Mouse (Mus musculus): ENCODE results near the gene Lysmd2. TPM values are rescaled to one million over a fixed set of nuclear protein-coding genes. Genes with fewer than 3 reads are reported as not detected.

Lysmd2 gene
- total RNA-seq, 2 experiments from 2014 or later: 56.9 to 57.2 TPM

Other genes with a start within 250 kb of the Lysmd2 start
- gene Mapk6, start 215.7 kb upstream of the Lysmd2 start, total RNA-seq (2021): 10 to 100 TPM; 40.6 to 42.1 TPM
- 10 to 100 TPM; 23.6 to 23.7 TPM for gene Leo1, start 184.2 kb upstream of the Lysmd2 start, total RNA-seq (2021)
- gene Tmod3, start 66.1 kb upstream of the Lysmd2 start, total RNA-seq (2021): 10 to 100 TPM; 51.5 to 61.4 TPM
- 100 to 1,000 TPM; 420 to 434 TPM for gene Tmod2, start 14.4 kb upstream of the Lysmd2 start, total RNA-seq (2021)
- gene Scg3, start 58.3 kb downstream of the Lysmd2 start, total RNA-seq (2021): 100 to 1,000 TPM; 317 to 325 TPM
- gene Bmp5, start 149.6 kb downstream of the Lysmd2 start, total RNA-seq (2021): 1 to 10 TPM; 1.2 to 1.5 TPM

All from layer of hippocampus, postnatal 14 days (tissue).